Mouse (Mus musculus): ENCODE measurements around the gene Ly6g6c. TPM values are rescaled to one million over a fixed set of nuclear protein-coding genes. Genes with fewer than 3 reads are reported as not detected.
"Not testable (repeated sequence)": the region's sequence is repeated elsewhere in the genome, so short reads cannot be mapped to it uniquely, and the experiment has no call there.

Ly6g6c gene
- total and polyA plus RNA-seq, 2 experiments from 2014 or later = not detected

DNA sequence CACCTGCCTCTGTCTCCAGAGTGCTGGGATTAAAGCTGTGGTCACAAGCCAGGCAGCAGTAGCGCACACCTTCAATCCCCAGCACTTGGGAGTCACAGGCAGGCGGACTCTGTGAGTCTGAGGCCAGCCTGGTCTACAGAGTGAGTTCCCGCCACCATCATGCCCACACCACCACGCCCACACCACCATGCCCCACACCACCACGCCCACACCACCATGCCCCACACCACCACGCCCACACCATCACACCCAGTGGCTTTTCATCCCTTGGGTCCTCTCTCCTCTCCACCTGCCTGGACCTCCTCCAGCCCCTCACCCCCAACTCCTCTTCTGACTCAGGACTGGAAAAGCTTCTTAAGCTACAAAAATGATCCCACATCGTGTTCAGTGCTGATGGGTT is 33.3 kb upstream of the Ly6g6c start:
- Histone ChIP-seq H3K4me3 (ENCODE audit: low read length) (no peak overlapping the region), H3K4me1 (ENCODE audit: insufficient read depth, low read length) (no peaks in the 10 kb centered on the region; the same call in 1 of the 2 replicates), H3K4me2 (ENCODE audit: low read depth, low read length) (no peak overlapping the region), H3K27me3 (ENCODE audit: insufficient read depth, low read length) (no peaks in the 10 kb centered on the region), H3K27ac (no peak overlapping the region), H3K9me3 (ENCODE audit: low read length) (no peaks in the 10 kb centered on the region), H3K36me3 (ENCODE audit: insufficient read depth, low read length) (no peaks in the 10 kb centered on the region), H3K9ac (replicated peaks; ENCODE audit: low read length) (no peak overlapping the region)
- DNase-seq (ENCODE audit: low spot score) (no peak), ATAC-seq (no peak)
- WGBS = 92% methylated on average over 7 of the region's 7 CpGs
- TF ChIP-seq CTCF (IDR thresholded peaks at IDR 0.05; ENCODE audit: low read depth) = no peak

DNA sequence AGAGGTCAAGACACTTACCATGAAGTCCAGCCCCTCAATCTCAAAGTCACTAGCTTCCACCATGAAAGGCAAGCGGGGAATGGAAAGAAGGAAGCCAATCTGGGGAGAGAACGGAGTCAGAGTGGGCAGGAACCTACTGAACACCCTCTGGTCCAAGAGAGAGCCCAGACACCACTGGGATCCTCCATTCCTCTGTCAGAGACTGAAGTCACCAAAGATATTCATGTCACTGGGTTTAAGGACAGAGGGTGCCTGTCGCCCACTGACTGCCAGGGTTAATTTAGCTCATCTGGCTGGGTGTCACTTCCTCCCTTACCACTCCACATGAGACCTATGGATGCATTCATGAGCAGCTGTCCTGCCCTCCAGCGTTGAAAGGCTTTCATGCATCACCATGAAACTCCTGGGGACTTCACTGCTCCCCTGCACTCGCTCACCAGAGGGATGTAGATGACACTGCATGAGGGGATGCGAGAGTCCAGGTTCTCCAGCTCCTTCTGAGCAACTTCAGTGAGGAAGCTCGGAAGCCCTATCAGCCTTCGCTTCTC is 32.8 kb upstream of the Ly6g6c start:
- Histone ChIP-seq H3K27ac (no peak overlapping the region), H3K4me2 (ENCODE audit: low read depth, low read length) (no peak overlapping the region), H3K4me3 (ENCODE audit: low read length) (no peak overlapping the region), H3K36me3 (ENCODE audit: insufficient read depth, low read length) (no peaks in the 10 kb centered on the region), H3K9ac (replicated peaks; ENCODE audit: low read length) (no peak overlapping the region), H3K9me3 (ENCODE audit: low read length) (no peaks in the 10 kb centered on the region), H3K27me3 (ENCODE audit: insufficient read depth, low read length) (no peaks in the 10 kb centered on the region), H3K4me1 (ENCODE audit: insufficient read depth, low read length) (no peaks in the 10 kb centered on the region)
- WGBS = 75% methylated on average over 8 of the region's 8 CpGs
- peak; percentile 7; the same call in 1 of the 2 replicates for TF ChIP-seq CTCF (IDR thresholded peaks at IDR 0.05; ENCODE audit: low read depth)
- ATAC-seq (no peak), DNase-seq (ENCODE audit: low spot score) (no peak)

DNA sequence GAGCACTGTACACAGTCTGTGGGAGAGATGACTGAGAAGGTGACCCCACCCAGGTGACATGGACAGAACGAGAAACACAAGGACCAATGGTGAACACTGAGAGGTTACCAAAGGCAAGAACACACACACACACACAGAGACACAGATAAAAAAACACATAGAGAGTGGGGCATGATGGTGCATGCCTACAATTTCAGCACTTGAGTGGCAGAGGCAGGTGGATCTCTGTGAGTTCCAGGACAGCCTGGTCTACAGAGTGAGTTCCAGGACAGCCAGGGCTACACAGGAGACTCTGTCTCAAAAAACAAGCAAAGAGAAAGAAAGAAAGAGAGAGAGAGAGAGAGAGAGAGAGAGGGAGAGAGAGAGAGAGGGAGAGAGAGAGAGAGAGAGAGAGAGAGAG is 31.5 kb upstream of the Ly6g6c start:
- 63% methylated on average over 1 of the region's 1 CpGs for WGBS
- not testable (repeated sequence) for H3K4me2 ChIP-seq (ENCODE audit: low read depth, low read length); H3K9ac ChIP-seq (replicated peaks; ENCODE audit: low read length); H3K9me3 ChIP-seq (ENCODE audit: low read length); DNase-seq (ENCODE audit: low spot score); H3K4me1 ChIP-seq (ENCODE audit: insufficient read depth, low read length); H3K36me3 ChIP-seq (ENCODE audit: insufficient read depth, low read length); H3K27ac ChIP-seq; ATAC-seq; H3K4me3 ChIP-seq (ENCODE audit: low read length); H3K27me3 ChIP-seq (ENCODE audit: insufficient read depth, low read length)

DNA sequence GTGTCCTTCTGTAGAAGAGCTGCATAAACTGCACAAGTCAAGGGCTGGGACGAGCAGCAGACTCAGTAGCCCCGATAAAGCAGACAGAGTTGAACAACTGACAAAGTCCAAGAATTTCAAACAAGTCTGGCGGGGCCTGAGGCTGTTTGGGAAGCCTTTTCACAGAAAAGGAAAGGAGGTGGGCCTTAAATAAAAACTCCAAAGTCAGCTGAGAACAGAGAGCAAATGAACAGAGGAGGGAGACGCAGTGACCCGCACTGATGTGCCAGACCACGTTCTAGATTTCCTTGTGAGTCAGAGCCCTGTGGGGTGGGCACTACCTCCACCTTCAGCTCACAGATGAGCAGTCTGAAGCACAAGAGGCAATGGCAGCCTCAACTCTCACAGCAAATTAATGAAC is 30.3 kb upstream of the Ly6g6c start:
- 79% methylated on average over 6 of the region's 6 CpGs for WGBS

DNA sequence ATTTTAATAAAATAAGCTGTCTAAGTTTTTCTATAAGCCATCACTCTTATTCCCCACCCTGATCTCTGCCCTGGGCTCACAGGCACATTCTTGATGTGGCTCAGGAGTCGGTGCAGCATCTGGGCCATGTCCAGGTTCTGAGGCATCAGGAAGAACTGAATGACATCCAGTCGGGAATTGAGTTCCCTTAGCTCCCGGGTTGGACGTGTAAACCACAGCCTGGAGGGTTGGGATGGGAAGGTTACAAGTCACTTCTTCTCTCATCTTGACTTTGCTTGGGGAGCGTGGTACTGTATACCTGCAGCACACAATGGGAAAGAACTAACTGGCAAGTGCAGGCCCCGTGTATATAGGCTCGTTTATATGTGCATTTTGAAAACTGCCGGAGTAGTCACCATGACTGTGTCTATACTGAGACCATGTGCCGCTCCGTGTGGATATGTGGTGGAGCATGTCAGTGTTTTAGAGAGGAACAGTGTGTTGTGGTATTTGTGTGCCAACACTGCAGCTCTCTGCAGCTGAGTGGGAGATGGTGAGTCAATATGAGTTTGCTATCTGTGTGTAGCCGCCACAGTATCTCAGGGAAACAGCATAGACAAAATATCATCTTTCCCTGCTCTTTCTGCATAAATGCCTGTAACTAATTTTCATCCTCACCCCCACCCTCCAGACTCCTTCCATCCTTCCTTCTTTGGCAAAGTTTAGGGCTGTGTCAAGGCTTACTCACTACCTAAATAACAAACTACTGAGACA is 25.9 kb upstream of the Ly6g6c start:
- DNase-seq (ENCODE audit: low spot score) = no peak
- Histone ChIP-seq H3K27ac (no peak overlapping the region), H3K9me3 (ENCODE audit: low read length) (no peaks in the 10 kb centered on the region), H3K27me3 (ENCODE audit: insufficient read depth, low read length) (no peaks in the 10 kb centered on the region), H3K36me3 (ENCODE audit: insufficient read depth, low read length) (no peaks in the 10 kb centered on the region), H3K4me1 (ENCODE audit: insufficient read depth, low read length) (no peaks in the 10 kb centered on the region), H3K9ac (replicated peaks; ENCODE audit: low read length) (no peak overlapping the region), H3K4me3 (ENCODE audit: low read length) (no peak overlapping the region), H3K4me2 (ENCODE audit: low read depth, low read length) (no peak overlapping the region)
- no peak for ATAC-seq
- 85% methylated on average over 11 of the region's 11 CpGs for WGBS
- no peak for TF ChIP-seq CTCF (IDR thresholded peaks at IDR 0.05; ENCODE audit: low read depth)

More for the DNA sequence above, 30.3 kb upstream of the Ly6g6c start:
- Histone ChIP-seq H3K4me2 (ENCODE audit: low read depth, low read length) (no peak overlapping the region), H3K4me1 (ENCODE audit: insufficient read depth, low read length) (no peaks in the 10 kb centered on the region), H3K36me3 (ENCODE audit: insufficient read depth, low read length) (no peaks in the 10 kb centered on the region), H3K27me3 (ENCODE audit: insufficient read depth, low read length) (no peaks in the 10 kb centered on the region), H3K4me3 (ENCODE audit: low read length) (no peak overlapping the region), H3K27ac (no peak overlapping the region), H3K9me3 (ENCODE audit: low read length) (no peaks in the 10 kb centered on the region), H3K9ac (replicated peaks; ENCODE audit: low read length) (no peak overlapping the region)
- ATAC-seq (no peak), DNase-seq (ENCODE audit: low spot score) (no peak)
- no peak for TF ChIP-seq CTCF (IDR thresholded peaks at IDR 0.05; ENCODE audit: low read depth)

DNA sequence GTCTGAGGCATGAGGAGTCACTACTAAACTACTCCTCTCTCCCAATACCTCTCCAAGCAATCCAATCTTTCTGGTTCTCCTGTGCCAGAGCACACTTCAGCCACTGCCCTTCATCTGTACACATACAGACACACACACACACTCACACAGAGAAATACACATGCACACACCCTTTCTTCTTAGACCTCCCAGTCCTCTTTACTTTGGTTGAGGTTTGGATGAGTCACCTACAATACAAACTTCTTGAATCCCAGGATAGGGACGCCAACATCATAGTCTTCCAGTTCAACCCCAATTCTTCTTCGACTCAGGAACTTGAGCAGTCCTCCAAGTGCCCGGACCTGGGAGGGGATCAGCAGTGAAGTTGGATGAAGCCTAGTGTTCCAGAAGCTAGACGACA is 21.4 kb upstream of the Ly6g6c start:
- Histone ChIP-seq H3K27me3 (ENCODE audit: insufficient read depth, low read length) (no peaks in the 10 kb centered on the region), H3K4me2 (ENCODE audit: low read depth, low read length) (no peak overlapping the region), H3K27ac (no peak overlapping the region), H3K9me3 (ENCODE audit: low read length) (no peaks in the 10 kb centered on the region), H3K9ac (replicated peaks; ENCODE audit: low read length) (no peak overlapping the region), H3K4me1 (ENCODE audit: insufficient read depth, low read length) (no peaks in the 10 kb centered on the region), H3K4me3 (ENCODE audit: low read length) (no peak overlapping the region), H3K36me3 (ENCODE audit: insufficient read depth, low read length) (no peaks in the 10 kb centered on the region)
- DNase-seq (ENCODE audit: low spot score) (no peak), ATAC-seq (no peak)
- TF ChIP-seq CTCF (IDR thresholded peaks at IDR 0.05; ENCODE audit: low read depth) = no peak
- 88% methylated on average over 4 of the region's 4 CpGs for WGBS
